Mouse (Mus musculus) myocyte (in vitro differentiated cells): ENCODE measurements at regions not wholly inside any gene's neighbourhood (a gene's known extent, or its start where the extent isn't known, plus 50 kb on each side); places are given as distances from the start of the nearest gene placed in this dataset.

Experiments used
- CEBPB ChIP-seq: IDR thresholded peaks from 2 replicates; pipeline ENCODE4 v1.6.1; 2011; ENCODE audit warnings: mild to moderate bottlenecking, moderate library complexity; ENCODE audit not compliant: poor library complexity, insufficient read depth, severe bottlenecking
- MAX ChIP-seq: IDR thresholded peaks from one replicate; pipeline ENCODE4 v1.6.1; 2011; ENCODE audit warnings: low read depth, mild to moderate bottlenecking, control low read depth
- MYOG ChIP-seq, 3 experiments: IDR thresholded peaks; one replicate each; pipeline ENCODE4 v1.6.1; 2011; ENCODE audit warnings: control low read depth in 2 of 3, low read depth in 2 of 3, mild to moderate bottlenecking in 2 of 3; ENCODE audit not compliant: insufficient read length in 2 of 3, control insufficient read depth in 1 of 3, insufficient read depth in 1 of 3
- POLR2A ChIP-seq: IDR thresholded peaks from one replicate; pipeline ENCODE4 v1.6.1; 2011; ENCODE audit warnings: low read depth, mild to moderate bottlenecking, control low read depth, moderate library complexity; ENCODE audit not compliant: insufficient read length
- POLR2AphosphoS2 ChIP-seq: IDR thresholded peaks from one replicate; pipeline ENCODE4 v1.6.1; 2011; ENCODE audit warnings: low read depth, control low read depth; ENCODE audit not compliant: insufficient read length
- REST ChIP-seq: IDR thresholded peaks from one replicate; pipeline ENCODE4 v1.6.1; 2011; ENCODE audit warnings: mild to moderate bottlenecking, control low read depth, moderate library complexity; ENCODE audit not compliant: insufficient read depth, insufficient read length
- TCF12 ChIP-seq: IDR thresholded peaks from one replicate; pipeline ENCODE4 v1.6.1; 2011; ENCODE audit warnings: mild to moderate bottlenecking, control low read depth; ENCODE audit not compliant: poor library complexity, insufficient read depth, severe bottlenecking
- USF1 ChIP-seq: IDR thresholded peaks from one replicate; pipeline ENCODE4 v1.6.1; 2011; ENCODE audit warnings: low read depth, mild to moderate bottlenecking, control low read depth, moderate library complexity

- TF ChIP-seq POLR2AphosphoS2: no peak
- TF ChIP-seq POLR2A: no peak
- TF ChIP-seq USF1: no peak
- TF ChIP-seq MYOG (IDR thresholded peaks at IDR 0.05; ENCODE audit: control insufficient read depth in 1 of 3, insufficient read depth in 1 of 3, insufficient read length in 2 of 3, low read depth in 2 of 3): no peak
- no peak for TF ChIP-seq MAX
- TF ChIP-seq REST: no peak
- TF ChIP-seq TCF12: no peak
- no peak for TF ChIP-seq CEBPB
Measured at GRCm38 (mm10) chr13:107207354-107208181, 185.6 kb upstream of the Kif2a start.
